Mouse (Mus musculus) cortical plate, adult 2 months (tissue): ENCODE data around the gene Ift57.

Source experiments
- CTCF ChIP-seq: fragments of 200-500 bp; IDR thresholded peaks from 2 replicates; pipeline ENCODE4 v1.5.1; 2011; ENCODE audit warnings: mild to moderate bottlenecking, control low read depth, low read length; ENCODE audit not compliant: insufficient read depth; ENCODE audit errors: extremely low read depth
- POLR2A ChIP-seq: fragments of 200-500 bp; IDR thresholded peaks from 2 replicates; pipeline ENCODE4 v1.6.1; 2011; ENCODE audit warnings: mild to moderate bottlenecking, low read length, control low read depth; ENCODE audit not compliant: insufficient read depth; ENCODE audit errors: extremely low read depth

- TF ChIP-seq POLR2A (no peak), CTCF (no peak)
Measured at GRCm38 (mm10) chr16:49657182-49657581, 41.9 kb upstream of the Ift57 start.
